Mouse (Mus musculus) gastrocnemius, adult 2 months (tissue): Measurements from ENCODE around the gene Chchd3. TPM values are rescaled to one million over a fixed set of nuclear protein-coding genes. Genes with fewer than 3 reads are reported as not detected.

Experiments
- DNase-seq: peaks from one replicate; pipeline ENCODE4 v3.0.0; 2022
- H3K27ac ChIP-seq: fragments of 200-600 bp; 2 replicates; pipeline ENCODE4 v1.8.1; 2022; ENCODE audit warnings: mild to moderate bottlenecking
- H3K4me3 ChIP-seq: fragments of 200-600 bp; 2 replicates; pipeline ENCODE4 v1.8.1; 2022; ENCODE audit warnings: mild to moderate bottlenecking, moderate library complexity
- CTCF ChIP-seq: fragments of 200-600 bp; IDR thresholded peaks from 2 replicates; pipeline ENCODE4 v1.8.1; 2022; ENCODE audit warnings: antibody characterized with exemption, mild to moderate bottlenecking, moderate library complexity
- intact Hi-C: fragments of 180-260 bp; cut with DNase I; formaldehyde crosslinking; loops from one replicate; pipeline ENCODE4 v1.15.1; 2025
- total RNA-seq, 2 experiments: library from RNA; stranded (reverse); gene quantifications; 2 replicates each; pipeline ENCODE4 v1.2.3; 2021

The Chchd3 gene
- total RNA-seq, 2 experiments from 2014 or later = 397 to 478 TPM

- TF ChIP-seq CTCF = no peak
- intact Hi-C loops = no loop called here
Observed at GRCm38 (mm10) chr6:32888894-32889529, 171.0 kb downstream of the Chchd3 start.

GRCm38 (mm10) chr6:32878586-32878985, 181.5 kb downstream of the Chchd3 start:
- intact Hi-C loops = no loop called here
- Histone ChIP-seq H3K27ac (no peak overlapping the region), H3K4me3 (no peak overlapping the region)
- peak; percentile 45 for DNase-seq
- no peak for TF ChIP-seq CTCF

More at GRCm38 (mm10) chr6:32888894-32889529, 171.0 kb downstream of the Chchd3 start:
- H3K27ac ChIP-seq = no peak overlapping the region
- no peak for DNase-seq
- no peak overlapping the region for H3K4me3 ChIP-seq

GRCm38 (mm10) chr6:32874176-32874575, 185.9 kb downstream of the Chchd3 start:
- DNase-seq = no peak
- no peak overlapping the region for H3K27ac ChIP-seq
- intact Hi-C loops = no loop called here
- TF ChIP-seq CTCF = no peak
- no peak overlapping the region for H3K4me3 ChIP-seq

GRCm38 (mm10) chr6:32872805-32873204, 187.3 kb downstream of the Chchd3 start:
- intact Hi-C loops = no loop called here
- no peak overlapping the region for H3K4me3 ChIP-seq
- DNase-seq = no peak
- no peak overlapping the region for H3K27ac ChIP-seq
- TF ChIP-seq CTCF = no peak

- DNase-seq = no peak
- TF ChIP-seq CTCF = no peak
- Histone ChIP-seq H3K27ac (no peak overlapping the region), H3K4me3 (no peak overlapping the region)
- intact Hi-C loops = no loop called here
Observed at GRCm38 (mm10) chr6:32850960-32851359, 209.1 kb downstream of the Chchd3 start.

- intact Hi-C loops = no loop called here
- no peak for TF ChIP-seq CTCF
- Histone ChIP-seq H3K4me3 (no peak overlapping the region), H3K27ac (no peak overlapping the region)
- no peak for DNase-seq
Observed at GRCm38 (mm10) chr6:32848974-32849373, 211.1 kb downstream of the Chchd3 start.

GRCm38 (mm10) chr6:32845463-32845862, 214.6 kb downstream of the Chchd3 start:
- intact Hi-C loops = no loop called here
- DNase-seq = no peak
- peak overlapping the region; percentile 66 for H3K27ac ChIP-seq
- no peak for TF ChIP-seq CTCF
- H3K4me3 ChIP-seq = no peak overlapping the region

- no peak for TF ChIP-seq CTCF
- intact Hi-C loops = no loop called here
Observed at GRCm38 (mm10) chr6:32837939-32838301, 222.1 kb downstream of the Chchd3 start.

GRCm38 (mm10) chr6:32837165-32837938, 222.7 kb downstream of the Chchd3 start:
- no peak overlapping the region for H3K4me3 ChIP-seq
- DNase-seq = no peak
- intact Hi-C loops = no loop called here
- TF ChIP-seq CTCF = no peak
- H3K27ac ChIP-seq = no peak overlapping the region

More at GRCm38 (mm10) chr6:32837939-32838301, 222.1 kb downstream of the Chchd3 start:
- Histone ChIP-seq H3K27ac (no peak overlapping the region), H3K4me3 (no peak overlapping the region)
- no peak for DNase-seq

- intact Hi-C loops = no loop called here
- TF ChIP-seq CTCF = no peak
- H3K4me3 ChIP-seq = no peak overlapping the region
- H3K27ac ChIP-seq = peak overlapping the region; percentile 24; the same call in 1 of the 2 replicates
- DNase-seq = no peak
Observed at GRCm38 (mm10) chr6:32823856-32824620, 236.0 kb downstream of the Chchd3 start.

- no peak overlapping the region for H3K4me3 ChIP-seq
- intact Hi-C loops = no loop called here
- TF ChIP-seq CTCF = no peak
- no peak for DNase-seq
- no peak overlapping the region for H3K27ac ChIP-seq
Observed at GRCm38 (mm10) chr6:32818961-32819360, 241.1 kb downstream of the Chchd3 start.

GRCm38 (mm10) chr6:32808796-32809195, 251.3 kb downstream of the Chchd3 start:
- Histone ChIP-seq H3K27ac (no peak overlapping the region), H3K4me3 (no peak overlapping the region)
- intact Hi-C loops = loop anchor here (5.0 to 10.0 kb wide), 2 partner anchors 89 to 246 kb away; no protein-coding TSS in a partner anchor
- no peak for DNase-seq
- no peak for TF ChIP-seq CTCF

- Histone ChIP-seq H3K27ac (no peak overlapping the region), H3K4me3 (no peak overlapping the region)
- no peak for TF ChIP-seq CTCF
- intact Hi-C loops = loop anchor here (5.0 to 10.0 kb wide), 2 partner anchors 90 to 247 kb away; no protein-coding TSS in a partner anchor
- no peak for DNase-seq
Observed at GRCm38 (mm10) chr6:32807771-32808170, 252.3 kb downstream of the Chchd3 start.
